Mouse (Mus musculus) ES-Bruce4 (cell line): ENCODE results near the gene Galr2. TPM values are rescaled to one million over a fixed set of nuclear protein-coding genes. Genes with fewer than 3 reads are reported as not detected.

Source experiments
- H3K27ac ChIP-seq: 2 replicates; pipeline ENCODE4 v1.5.1; 2012; ENCODE audit warnings: low read length, inconsistent platforms; ENCODE audit not compliant: insufficient read depth
- H3K27me3 ChIP-seq: 2 replicates; pipeline ENCODE4 v1.6.1; 2012; ENCODE audit warnings: mild to moderate bottlenecking, low read length, inconsistent platforms; ENCODE audit not compliant: control insufficient read depth, poor library complexity, insufficient read depth, severe bottlenecking
- H3K36me3 ChIP-seq: 2 replicates; pipeline ENCODE4 v1.6.1; 2012; ENCODE audit warnings: inconsistent platforms, mild to moderate bottlenecking, low read length, moderate library complexity; ENCODE audit not compliant: control insufficient read depth, poor library complexity, insufficient read depth, severe bottlenecking
- H3K4me1 ChIP-seq: one replicate; pipeline ENCODE4 v1.8.1; 2011; ENCODE audit warnings: low read length; ENCODE audit not compliant: control insufficient read depth, insufficient read depth
- H3K4me3 ChIP-seq: 2 replicates; pipeline ENCODE4 v1.5.1; 2011; ENCODE audit warnings: low read depth, mild to moderate bottlenecking, low read length
- H3K9ac ChIP-seq: 2 replicates; pipeline ENCODE4 v1.6.1; 2012; ENCODE audit warnings: low read depth, mild to moderate bottlenecking, inconsistent platforms; ENCODE audit not compliant: poor library complexity, severe bottlenecking
- H3K9me3 ChIP-seq: replicated peaks from 2 replicates; pipeline ENCODE4 v1.6.1; 2012; ENCODE audit warnings: mild to moderate bottlenecking, low read length, inconsistent platforms; ENCODE audit not compliant: control insufficient read depth, poor library complexity, insufficient read depth, severe bottlenecking
- CTCF ChIP-seq: IDR thresholded peaks from one replicate; pipeline ENCODE4 v1.8.1; 2011; ENCODE audit warnings: low read depth, low read length
- EP300 ChIP-seq: IDR thresholded peaks from 2 replicates; pipeline ENCODE4 v1.6.1; 2011; ENCODE audit warnings: low read depth, low read length; ENCODE audit not compliant: insufficient read depth
- POLR2A ChIP-seq: IDR thresholded peaks from one replicate; pipeline ENCODE4 v1.8.1; 2011; ENCODE audit warnings: low read length; ENCODE audit not compliant: insufficient read depth
- polyA plus RNA-seq: library from polyadenylated mRNA; stranded (reverse); fragments of >200 nt; gene quantifications from 2 replicates; pipeline ENCODE4 v1.2.4, GENCODE M21; 2011; ENCODE audit warnings: low read depth; ENCODE audit not compliant: missing spikeins, insufficient read depth, insufficient read length

Galr2 gene
- polyA plus RNA-seq, 1 experiment: 0.61 TPM

DNA sequence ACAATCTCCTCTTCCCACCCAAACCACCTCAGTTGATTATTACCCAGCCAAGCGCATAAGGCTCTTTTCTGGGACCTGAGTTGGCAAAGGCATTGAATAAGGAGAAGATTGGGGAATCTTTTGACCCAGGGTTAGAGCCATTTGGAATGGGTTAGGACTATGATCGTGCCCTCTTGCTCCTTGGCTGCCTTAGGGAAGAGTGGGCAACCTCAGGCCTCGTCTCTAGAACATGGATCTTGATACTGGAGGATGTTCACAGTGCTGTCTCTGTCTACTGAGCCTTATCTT is 52.2 kb downstream of the Galr2 start:
- H3K36me3 ChIP-seq: no peaks in the 10 kb centered on the region
- no peak overlapping the region for H3K4me3 ChIP-seq
- no peak overlapping the region for H3K9ac ChIP-seq
- no peaks in the 10 kb centered on the region for H3K27me3 ChIP-seq
- peaks cover 13% of the 10 kb centered on the region for H3K4me1 ChIP-seq
- TF ChIP-seq EP300 (no peak), POLR2A (no peak), CTCF (no peak)
- H3K9me3 ChIP-seq: no peaks in the 10 kb centered on the region
- H3K27ac ChIP-seq: no peak overlapping the region

Other genes starting within 250 kb of the Galr2 start
- 4.7 and 5.7 TPM in 2 replicates for gene Unc13d, start 203.0 kb upstream of the Galr2 start, polyA plus RNA-seq
- 179 and 198 TPM in 2 replicates for gene Wbp2, start 193.9 kb upstream of the Galr2 start, polyA plus RNA-seq
- gene Trim47, start 153.7 kb upstream of the Galr2 start, polyA plus RNA-seq: 3.9 and 7.1 TPM in 2 replicates
- 0.78 and 1.2 TPM in 2 replicates for gene Trim65, start 149.8 kb upstream of the Galr2 start, polyA plus RNA-seq
- 69.3 and 71.6 TPM in 2 replicates for gene Mrpl38, start 142.1 kb upstream of the Galr2 start, polyA plus RNA-seq
- gene Fbf1, start 112.8 kb upstream of the Galr2 start, polyA plus RNA-seq: 26.2 and 29.5 TPM in 2 replicates
- 14.5 and 16.5 TPM in 2 replicates for gene Ten1, start 82.1 kb upstream of the Galr2 start, polyA plus RNA-seq
- 18.0 and 19.2 TPM in 2 replicates for gene Acox1, start 81.9 kb upstream of the Galr2 start, polyA plus RNA-seq
- gene Evpl, start 42.9 kb upstream of the Galr2 start, polyA plus RNA-seq: 2.6 and 3.1 TPM in 2 replicates
- gene Srp68, start 6.7 kb upstream of the Galr2 start, polyA plus RNA-seq: 101 and 107 TPM in 2 replicates
- 93.3 and 95.2 TPM in 2 replicates for gene Exoc7, start 26.3 kb downstream of the Galr2 start, polyA plus RNA-seq
- gene Foxj1, start 54.5 kb downstream of the Galr2 start, polyA plus RNA-seq: 11.7 and 12.3 TPM in 2 replicates
- 23.1 and 31.8 TPM in 2 replicates for gene Rnf157, start 132.1 kb downstream of the Galr2 start, polyA plus RNA-seq
- 443 and 531 TPM in 2 replicates for gene Ubald2, start 153.2 kb downstream of the Galr2 start, polyA plus RNA-seq
- gene Qrich2, start 185.3 kb downstream of the Galr2 start, polyA plus RNA-seq: 0.58 and 1.3 TPM in 2 replicates
- 116 and 120 TPM in 2 replicates for gene Prpsap1, start 213.3 kb downstream of the Galr2 start, polyA plus RNA-seq
- gene Sphk1, start 250.0 kb downstream of the Galr2 start, polyA plus RNA-seq: 0.64 and 0.88 TPM in 2 replicates